19 mouse cellular contexts compared by ENCODE assay signal in the genomic region with DNA sequence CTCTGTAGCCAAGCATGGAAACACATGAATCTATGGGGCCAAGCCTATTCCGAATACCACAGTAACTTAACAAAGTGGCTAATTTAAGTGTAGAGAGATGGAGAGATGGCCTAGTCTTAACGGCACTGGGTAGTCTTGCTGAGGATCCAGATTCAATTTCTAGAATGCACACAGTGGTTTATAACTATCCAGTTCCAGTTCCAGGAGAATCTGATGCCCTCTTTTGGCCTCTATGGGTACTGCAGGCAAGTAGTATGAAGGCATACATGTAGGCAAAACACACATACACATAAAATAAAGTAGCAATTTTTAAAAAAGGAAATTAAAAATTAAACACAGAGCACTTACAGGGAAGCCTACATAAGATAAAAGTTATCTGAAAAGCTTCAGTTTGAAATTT.
DNase-seq lines count a peak whose midpoint lies in the region; ATAC-seq and TF ChIP-seq lines count a peak whose summit lies in the region.
"Had no signal": no experiment of that assay in that cellular context is flagged by ENCODE, and none has a peak within 500 bp of the region (broad histone marks: within the 10 kb centered on the region; RNA-seq: fewer than 3 reads in every experiment).

No protein-coding gene starts in this region.

- 0 out of 2 replicates have a peak, but pooled peaks cover 4% of the 10 kb centered on the region for H3K9me3 ChIP-seq in forebrain, postnatal 0 days (ENCODE audit: low read length)
- H3K9me3 ChIP-seq in forebrain, embryonic 10.5 days, result peaks cover 7% of the 10 kb centered on the region; the same call in 1 of the 2 replicates
- H3K9me3 ChIP-seq in lung, embryonic 14.5 days (ENCODE audit: low read depth, low read length), result no peaks in the 10 kb centered on the region
- no peaks in the 10 kb centered on the region for H3K9me3 ChIP-seq in limb, embryonic 10.5 days (replicated peaks)
- H3K9me3 ChIP-seq: embryonic facial prominence, embryonic 13.5 days; forebrain, embryonic 13.5 days had no signal

- no peak overlapping the region for H3K4me2 ChIP-seq in forebrain, postnatal 0 days (ENCODE audit: low read depth)
- H3K4me2 ChIP-seq in lung, embryonic 14.5 days, result no peak overlapping the region
- H3K4me2 ChIP-seq: embryonic facial prominence, embryonic 13.5 days; forebrain, embryonic 13.5 days; heart, embryonic 12.5 days; hindbrain, embryonic 14.5 days had no signal

- no peak overlapping the region for H3K4me3 ChIP-seq in forebrain, postnatal 0 days (ENCODE audit: low read depth, low read length)
- H3K4me3 ChIP-seq in forebrain, embryonic 10.5 days, result no peak overlapping the region
- no peak overlapping the region for H3K4me3 ChIP-seq in lung, embryonic 14.5 days (ENCODE audit: low read depth, low read length)
- no peak overlapping the region for H3K4me3 ChIP-seq in limb, embryonic 10.5 days
- H3K4me3 ChIP-seq: embryonic facial prominence, embryonic 13.5 days; forebrain, embryonic 13.5 days; gastrocnemius, adult 2 months; heart, embryonic 12.5 days; hindbrain, embryonic 10.5 days had no signal

- no peaks in the 10 kb centered on the region for H3K27me3 ChIP-seq in forebrain, postnatal 0 days (ENCODE audit: insufficient read depth, low read length)
- no peaks in the 10 kb centered on the region for H3K27me3 ChIP-seq in forebrain, embryonic 10.5 days (ENCODE audit: poor library complexity, severe bottlenecking)
- no peaks in the 10 kb centered on the region for H3K27me3 ChIP-seq in lung, embryonic 14.5 days (ENCODE audit: insufficient read depth, low read length)
- H3K27me3 ChIP-seq in limb, embryonic 10.5 days (ENCODE audit: low read depth, poor library complexity, severe bottlenecking), result no peaks in the 10 kb centered on the region
- H3K27me3 ChIP-seq: embryonic facial prominence, embryonic 13.5 days; forebrain, embryonic 13.5 days; heart, embryonic 12.5 days had no signal

- no peak for ATAC-seq in forebrain, postnatal 0 days
- no peak for ATAC-seq in lung, embryonic 14.5 days (ENCODE audit: insufficient read depth)
- ATAC-seq: activated CD4-positive, CD25-positive, alpha-beta regulatory T cell, adult 4 months; forebrain, embryonic 13.5 days had no signal

- H3K27ac ChIP-seq in forebrain, postnatal 0 days (ENCODE audit: low read depth, low read length), result no peak overlapping the region
- H3K27ac ChIP-seq in forebrain, embryonic 10.5 days, result no peak overlapping the region
- no peak overlapping the region for H3K27ac ChIP-seq in lung, embryonic 14.5 days (ENCODE audit: low read depth)
- no peak overlapping the region for H3K27ac ChIP-seq in limb, embryonic 10.5 days
- H3K27ac ChIP-seq: embryonic facial prominence, embryonic 13.5 days; forebrain, embryonic 13.5 days; gastrocnemius, adult 2 months; hindbrain, embryonic 10.5 days; hindbrain, embryonic 14.5 days had no signal

- no peak for DNase-seq in forebrain, postnatal 0 days
- DNase-seq in forebrain, embryonic 10.5 days (ENCODE audit: extremely low spot score, low spot score), result no peak
- DNase-seq in lung, embryonic 14.5 days, result no peak
- no peak for DNase-seq in lung, postnatal 10 days
- DNase-seq in ES-CJ7 (ENCODE audit: low read depth, low spot score), result peak; percentile 12
- DNase-seq in limb, embryonic 10.5 days (ENCODE audit: low spot score), result no peak
- no peak for DNase-seq in thymus, postnatal 14 days
- DNase-seq: adrenal gland, postnatal 25 days; cerebellum, adult 18-20 months; cerebellum, adult 9-11 months; cerebellum, postnatal 36 days; gastrocnemius, adult 2 months; gastrocnemius, postnatal 25 days had no signal

- no peak overlapping the region for H3K9ac ChIP-seq in forebrain, postnatal 0 days
- H3K9ac ChIP-seq in lung, embryonic 14.5 days, result no peak overlapping the region
- H3K9ac ChIP-seq: embryonic facial prominence, embryonic 13.5 days; forebrain, embryonic 13.5 days; heart, embryonic 12.5 days; hindbrain, embryonic 14.5 days had no signal

- TF ChIP-seq CTCF in forebrain, postnatal 0 days (IDR thresholded peaks at IDR 0.05; ENCODE audit: low read depth), result peak; percentile 18; the same call in 1 of the 2 replicates
- 0 out of 2 replicates have a peak, but pooled peaks have one; percentile 12 for TF ChIP-seq CTCF in lung, embryonic 14.5 days (IDR thresholded peaks at IDR 0.05; ENCODE audit: low read depth)

- WGBS in forebrain, postnatal 0 days, result 96% methylated on average over 2 of the region's 2 CpGs
- 93% methylated on average over 2 of the region's 2 CpGs for WGBS in forebrain, embryonic 10.5 days
- WGBS in lung, embryonic 14.5 days, result 90% methylated on average over 2 of the region's 2 CpGs
- 95% methylated on average over 2 of the region's 2 CpGs for WGBS in limb, embryonic 10.5 days

- H3K4me1 ChIP-seq in forebrain, postnatal 0 days (ENCODE audit: insufficient read depth), result no peaks in the 10 kb centered on the region
- H3K4me1 ChIP-seq in forebrain, embryonic 10.5 days, result no peaks in the 10 kb centered on the region
- H3K4me1 ChIP-seq in lung, embryonic 14.5 days (ENCODE audit: insufficient read depth), result no peaks in the 10 kb centered on the region
- H3K4me1 ChIP-seq in limb, embryonic 10.5 days, result no peaks in the 10 kb centered on the region
- H3K4me1 ChIP-seq: embryonic facial prominence, embryonic 13.5 days; forebrain, embryonic 13.5 days; heart, embryonic 12.5 days; hindbrain, embryonic 10.5 days had no signal

- H3K36me3 ChIP-seq in forebrain, postnatal 0 days (ENCODE audit: insufficient read depth), result no peaks in the 10 kb centered on the region
- no peaks in the 10 kb centered on the region for H3K36me3 ChIP-seq in forebrain, embryonic 10.5 days (replicated peaks)
- H3K36me3 ChIP-seq in lung, embryonic 14.5 days (ENCODE audit: insufficient read depth), result no peaks in the 10 kb centered on the region
- H3K36me3 ChIP-seq in limb, embryonic 10.5 days, result no peaks in the 10 kb centered on the region
- H3K36me3 ChIP-seq: embryonic facial prominence, embryonic 13.5 days; heart, embryonic 12.5 days; hindbrain, embryonic 10.5 days had no signal
